Mouse (Mus musculus) kidney, adult 2 months (tissue): ENCODE results near the gene Capn10.

Source experiments
- CTCF ChIP-seq: fragments of 200-500 bp; conservative IDR thresholded peaks from 2 replicates; pipeline ENCODE4 v1.5.1; 2011; ENCODE audit warnings: low read depth, mild to moderate bottlenecking, control low read depth, low read length, moderate library complexity, mixed read lengths; ENCODE audit not compliant: insufficient read depth, insufficient read length
- POLR2A ChIP-seq: fragments of 200-500 bp; IDR thresholded peaks from one replicate; pipeline ENCODE4 v1.6.1; 2011; ENCODE audit warnings: low read depth, low read length, control low read depth

DNA sequence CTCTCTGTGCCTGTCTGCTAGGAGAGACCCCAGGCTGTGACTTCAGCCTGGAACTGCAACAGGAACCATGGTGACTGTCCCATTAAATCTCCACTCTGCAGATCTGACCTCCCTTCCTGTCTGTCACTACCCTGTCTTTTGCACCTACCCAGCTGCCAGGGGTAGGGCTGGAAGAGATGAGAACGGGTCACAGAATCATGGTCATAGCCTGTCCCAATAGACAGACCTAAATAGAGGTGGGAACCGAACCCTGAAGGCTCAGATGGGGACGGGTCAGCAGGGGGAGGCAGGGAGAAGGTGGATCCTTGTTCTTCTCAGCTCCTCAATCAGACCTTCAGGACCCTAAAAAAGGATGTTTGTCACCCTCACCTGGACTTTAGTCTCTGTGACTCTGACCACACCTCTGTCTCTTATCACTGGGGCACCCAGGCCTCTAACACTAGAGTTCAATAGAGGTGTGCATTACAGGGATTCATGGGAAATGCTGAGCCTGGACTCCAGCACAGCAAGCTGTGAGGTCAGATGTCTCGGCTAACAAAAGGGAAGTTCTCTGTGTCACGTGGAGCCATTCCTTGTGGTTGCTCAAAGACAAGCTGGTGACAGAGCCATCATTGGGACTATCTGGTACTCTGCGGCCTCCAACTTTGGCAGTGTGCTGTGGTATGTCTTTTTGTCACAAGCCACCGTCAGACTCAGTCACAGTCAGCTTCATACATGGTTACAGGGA, 13.5 kb upstream of the Capn10 start:
- TF ChIP-seq CTCF (no peak), POLR2A (no peak)
